Mouse (Mus musculus) hindlimb bud, embryonic 11.5 days (tissue): ENCODE results near the gene Pid1.

ENCODE experiments used
- DNase-seq: peaks from one replicate; pipeline ENCODE4 v3.0.0-alpha.2; 2012; ENCODE audit warnings: low read depth, low spot score; ENCODE audit errors: extremely low spot score

Gene Pid1

DNA sequence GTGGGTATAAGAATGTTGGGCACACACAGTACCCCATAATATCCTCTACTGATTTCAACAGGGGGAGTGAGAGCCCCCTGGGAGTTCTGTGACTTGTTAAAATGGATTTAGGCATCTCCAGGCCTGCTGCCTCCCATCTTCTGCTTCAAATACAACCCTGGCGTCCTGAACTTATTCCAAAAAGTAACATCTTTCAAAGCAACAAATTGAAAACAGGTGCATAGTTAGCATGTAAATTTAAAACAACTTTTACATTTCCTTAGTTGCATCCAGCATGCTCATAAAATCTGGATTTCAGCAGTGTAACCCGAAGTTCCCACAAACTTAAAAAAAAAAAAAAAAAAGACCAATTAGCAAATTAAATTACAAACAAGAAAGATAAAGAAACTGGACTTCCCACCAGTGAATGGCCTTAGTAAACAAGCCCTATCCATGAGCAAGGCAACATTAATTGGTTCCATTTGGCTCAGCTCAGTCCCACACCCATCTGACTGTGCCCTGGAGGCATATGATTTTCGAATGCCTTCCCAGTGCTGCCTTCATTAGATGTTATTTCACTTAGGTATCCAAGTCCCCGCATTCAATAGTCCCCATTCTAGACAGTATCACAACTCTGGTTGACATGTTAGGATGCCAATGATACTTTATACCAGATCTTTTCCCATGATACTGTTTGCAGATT, 177.1 kb downstream of the Pid1 start:
- DNase-seq: peak; percentile 50

DNA sequence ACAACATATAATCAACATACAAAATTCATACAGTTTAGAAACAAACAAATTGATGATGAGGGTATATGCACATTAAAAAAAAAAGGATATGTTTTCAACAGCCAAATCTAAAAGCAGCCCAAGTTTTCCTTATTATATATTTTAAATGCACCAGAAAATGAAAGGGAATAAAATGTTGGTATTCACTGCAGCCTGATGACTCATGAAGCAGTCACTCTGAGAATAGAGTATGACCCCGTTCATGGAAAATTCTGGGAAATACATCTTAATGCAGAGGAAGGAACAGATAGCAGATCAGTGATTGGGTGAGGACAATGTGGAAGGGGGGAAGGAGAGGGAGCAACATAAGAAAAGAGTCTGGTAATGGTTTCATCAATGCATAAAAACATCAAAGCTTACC, 186.3 kb downstream of the Pid1 start:
- no peak for DNase-seq

DNA sequence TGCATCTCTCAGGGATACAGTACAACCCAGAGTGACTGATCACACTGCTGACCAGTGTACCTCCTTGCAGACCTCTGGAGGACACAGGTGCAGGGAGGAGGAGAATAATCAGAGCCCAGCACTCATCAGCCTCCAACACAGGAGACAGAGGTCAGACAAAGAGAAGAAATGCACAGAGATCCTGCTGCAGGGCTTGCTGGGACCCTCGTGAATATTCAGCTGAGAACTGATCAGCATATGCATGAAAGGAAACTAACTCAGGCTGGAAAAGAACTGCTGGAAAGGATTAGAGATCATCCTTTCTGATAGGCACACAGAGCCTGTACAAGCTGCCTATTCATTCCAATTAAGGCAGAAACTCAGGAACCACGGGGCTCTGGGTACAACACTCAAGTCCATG, 186.9 kb downstream of the Pid1 start:
- DNase-seq: no peak

DNA sequence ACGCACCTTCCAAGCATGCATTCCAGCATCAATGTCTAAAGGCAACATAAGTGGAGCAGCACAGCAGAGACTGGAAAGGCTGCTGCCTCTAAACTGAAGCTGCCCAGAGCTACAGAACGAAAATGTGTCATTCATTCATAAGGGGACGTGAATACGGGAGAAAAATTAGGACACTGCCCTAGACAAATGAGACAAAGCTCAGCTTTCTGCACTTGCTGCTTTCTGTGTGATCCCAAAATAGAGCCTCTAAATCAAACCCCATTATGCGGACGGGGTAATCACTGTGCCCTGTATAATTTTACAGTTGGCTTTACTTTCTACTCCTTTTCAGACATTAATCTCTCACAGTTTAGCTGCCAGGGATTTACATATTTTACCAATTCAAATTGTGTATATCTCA, 191.0 kb downstream of the Pid1 start:
- DNase-seq: no peak

DNA sequence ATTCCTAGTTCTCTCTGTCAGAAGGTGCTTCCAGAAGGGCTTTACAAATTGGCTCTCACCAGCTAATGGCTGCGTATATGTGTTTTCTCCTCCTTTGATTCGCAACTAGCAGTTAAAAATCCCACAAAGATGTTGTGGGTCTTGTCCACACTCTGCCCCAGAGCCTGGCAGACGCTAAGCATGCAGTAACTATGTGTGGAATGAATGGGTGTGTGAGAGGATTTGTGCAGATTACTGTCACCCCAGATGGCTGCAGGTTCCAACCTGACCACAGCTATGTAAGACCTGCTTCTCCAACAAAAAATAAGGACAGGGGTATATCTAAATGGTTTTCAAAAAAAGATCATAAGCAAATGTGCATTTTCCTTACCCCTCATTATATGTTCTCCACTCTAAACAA, 206.2 kb downstream of the Pid1 start:
- no peak for DNase-seq

DNA sequence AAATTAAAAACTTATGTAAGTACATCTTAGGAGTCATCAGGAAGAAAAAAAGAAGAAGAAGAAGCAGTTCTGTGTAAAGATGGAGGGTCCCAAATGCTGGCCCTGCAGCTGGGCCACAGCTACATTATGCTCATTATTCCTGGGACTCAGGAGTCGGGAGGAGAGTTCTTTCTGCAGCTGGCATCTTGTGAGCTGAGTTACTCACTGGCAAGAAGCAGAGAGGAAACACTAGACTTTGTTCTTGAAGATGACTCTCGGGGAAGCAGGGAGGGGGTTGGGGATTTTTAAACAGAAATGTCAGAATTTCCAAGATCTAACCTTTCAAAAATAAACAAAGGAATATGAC, 208.4 kb downstream of the Pid1 start:
- no peak for DNase-seq

DNA sequence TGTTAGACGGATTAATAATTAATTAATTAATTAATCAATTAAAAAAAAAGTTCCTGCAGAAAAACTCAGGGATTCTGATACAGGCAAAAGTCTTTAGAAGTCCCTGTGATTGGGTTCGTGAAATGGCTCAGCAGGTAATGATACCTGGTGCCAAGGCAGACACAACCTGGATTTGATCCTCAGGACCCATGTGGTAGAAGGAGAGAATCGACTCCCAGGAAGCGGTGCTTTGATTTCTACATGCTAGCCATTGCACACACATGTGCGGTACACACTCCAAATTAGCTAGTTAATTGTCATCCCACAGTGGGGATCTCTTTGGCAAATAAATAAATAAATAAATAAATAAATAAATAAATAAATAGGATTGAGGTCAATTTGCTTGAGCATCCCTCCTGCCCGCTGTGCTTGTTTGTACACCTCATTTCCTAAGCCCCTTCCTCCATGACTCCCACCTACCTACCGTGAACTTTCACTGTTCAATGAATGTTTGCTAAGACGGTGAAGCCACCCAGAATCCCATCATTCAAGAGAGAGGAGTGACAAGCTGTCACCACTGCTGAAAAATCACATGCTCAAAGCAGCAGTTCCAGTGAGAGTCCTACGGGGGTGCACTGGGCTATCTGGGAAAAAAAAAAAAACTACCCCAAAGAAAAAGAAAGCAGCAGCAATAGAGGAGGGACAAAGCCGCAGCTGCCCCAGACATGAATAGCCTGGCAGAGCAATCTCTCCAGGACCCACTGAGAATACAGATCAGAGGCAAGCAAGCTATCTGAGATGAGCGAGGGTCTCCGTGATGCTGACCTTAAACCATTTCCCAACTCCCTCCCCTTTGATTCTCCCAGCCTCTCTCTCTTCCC, 209.0 kb downstream of the Pid1 start:
- no peak for DNase-seq

DNA sequence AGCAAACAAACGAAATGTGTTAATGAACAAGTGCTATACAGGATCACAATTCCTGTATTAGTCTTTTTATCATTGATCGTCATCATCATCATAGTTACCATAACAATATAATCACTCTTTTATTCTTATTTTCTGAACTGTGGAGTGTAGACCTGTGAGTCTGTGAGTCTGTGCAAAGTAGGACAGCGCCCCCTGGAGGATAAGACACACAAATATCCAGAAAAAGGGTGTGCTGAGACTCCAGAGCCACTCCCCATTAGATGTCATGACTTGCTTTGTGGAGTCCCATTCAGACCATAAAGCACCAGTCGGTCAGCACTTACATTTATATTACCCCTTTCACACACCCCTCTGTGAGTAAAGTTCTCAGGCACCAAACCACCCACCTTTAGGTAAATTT, 210.0 kb downstream of the Pid1 start:
- no peak for DNase-seq

DNA sequence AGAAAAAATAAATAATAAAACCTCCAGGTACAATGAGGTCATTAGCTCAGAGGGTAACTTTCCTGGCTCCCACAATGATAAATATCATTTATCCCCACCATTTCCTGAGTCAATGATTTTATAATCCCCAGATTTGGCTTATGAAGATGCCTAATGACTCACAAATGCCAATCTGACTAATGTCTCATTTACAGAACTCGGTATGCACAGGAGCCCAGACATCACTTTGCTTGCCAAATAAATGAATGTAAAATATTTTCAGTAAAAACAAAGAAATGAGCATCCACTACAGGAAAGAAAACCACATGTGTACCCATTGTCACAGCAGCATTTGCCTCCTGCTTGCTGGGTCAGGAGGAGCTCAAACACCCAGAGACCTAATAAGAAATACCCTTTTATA, 222.4 kb downstream of the Pid1 start:
- DNase-seq: no peak

DNA sequence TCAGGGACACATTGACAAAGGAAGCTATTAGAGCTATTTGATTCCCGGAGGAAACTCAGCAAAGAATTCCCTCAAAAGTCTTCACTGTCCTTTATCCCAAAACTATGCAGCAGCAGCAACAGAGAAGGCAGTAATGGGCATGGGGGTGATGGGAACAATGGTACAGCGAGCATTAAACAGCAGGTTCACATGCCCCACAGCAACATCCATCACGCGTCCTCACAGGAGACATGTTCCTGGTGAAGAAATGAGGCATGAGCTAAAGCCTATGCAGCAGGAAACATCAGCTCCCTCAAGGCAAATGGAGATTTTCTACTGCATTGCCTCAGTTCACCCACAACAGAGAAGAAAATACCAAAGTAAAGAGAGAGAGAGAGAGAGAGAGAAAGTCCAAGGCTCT, 231.5 kb downstream of the Pid1 start:
- no peak for DNase-seq

DNA sequence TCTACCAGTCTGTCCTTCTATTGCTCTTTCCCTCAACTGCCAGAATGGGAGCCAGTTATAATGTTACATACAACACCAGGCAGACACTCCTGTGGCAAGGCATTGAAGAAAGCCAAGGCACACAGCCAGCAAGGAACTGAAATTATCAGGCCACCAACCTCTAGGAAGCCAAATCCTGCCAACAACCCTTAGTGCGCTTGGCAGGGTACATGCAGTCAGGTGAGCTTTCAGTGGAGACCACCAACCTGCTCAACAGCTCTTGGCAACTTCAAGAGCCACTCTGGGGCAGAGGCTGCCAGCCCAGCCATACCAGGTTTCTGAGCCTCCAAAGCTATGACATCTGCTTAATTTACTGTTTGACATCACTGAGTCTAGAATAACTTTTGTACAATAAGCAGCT, 232.2 kb downstream of the Pid1 start:
- no peak for DNase-seq

DNA sequence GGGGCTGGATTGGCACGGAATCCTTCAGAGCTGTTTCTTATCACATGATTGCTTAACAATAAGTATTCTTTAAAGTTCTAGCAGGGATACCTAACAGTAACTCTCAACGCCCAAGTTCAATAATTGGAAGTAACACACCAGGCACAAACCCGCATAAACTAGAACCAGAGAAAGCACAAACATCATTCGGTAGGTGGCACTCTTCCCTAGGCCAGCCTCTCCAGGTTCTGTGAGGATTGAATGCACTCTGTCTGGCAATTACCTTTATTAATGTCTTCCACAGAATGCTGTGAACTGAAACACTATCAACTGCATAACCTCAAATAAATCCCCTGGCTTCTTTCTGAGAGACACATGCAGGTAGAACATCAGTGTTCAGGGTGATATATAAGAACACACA, 235.5 kb downstream of the Pid1 start:
- no peak for DNase-seq

DNA sequence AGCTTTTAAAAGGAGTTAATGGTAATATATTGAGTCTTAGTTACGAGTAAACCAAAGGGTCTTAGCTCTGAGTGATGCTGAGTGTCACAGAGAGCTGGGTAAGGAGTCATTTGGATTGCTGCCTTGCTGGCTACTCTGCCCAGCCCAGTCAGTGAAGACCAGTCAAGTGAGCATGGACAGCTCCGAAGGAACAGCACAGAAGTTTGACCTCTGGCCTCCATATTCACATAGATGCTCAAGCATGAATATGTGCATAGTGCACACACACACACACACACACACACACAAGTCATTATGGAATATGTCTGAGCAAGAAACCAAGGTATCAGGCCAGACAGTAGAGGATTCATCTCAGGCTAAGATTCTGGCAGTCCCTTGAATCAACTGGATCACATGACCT, 244.7 kb downstream of the Pid1 start:
- DNase-seq: no peak

DNA sequence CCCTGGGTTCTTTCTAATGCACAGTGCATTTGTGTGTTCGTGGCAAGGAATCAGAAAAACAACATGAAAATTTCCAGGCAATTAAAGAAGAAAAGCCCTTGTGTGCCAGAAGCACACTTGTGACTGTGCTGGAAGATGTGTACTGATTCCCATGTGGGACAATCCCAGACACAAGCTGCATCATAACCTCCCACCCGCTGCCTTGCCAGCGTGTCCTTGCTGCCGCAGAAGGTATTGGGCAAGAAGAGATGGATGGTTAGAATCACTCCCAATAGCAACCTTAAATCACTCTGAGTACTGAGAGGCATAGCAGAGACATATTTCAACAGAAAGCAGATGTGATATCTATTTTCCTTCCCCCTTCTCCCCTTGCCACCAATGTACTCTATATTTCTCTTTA, 257.2 kb downstream of the Pid1 start:
- no peak for DNase-seq

DNA sequence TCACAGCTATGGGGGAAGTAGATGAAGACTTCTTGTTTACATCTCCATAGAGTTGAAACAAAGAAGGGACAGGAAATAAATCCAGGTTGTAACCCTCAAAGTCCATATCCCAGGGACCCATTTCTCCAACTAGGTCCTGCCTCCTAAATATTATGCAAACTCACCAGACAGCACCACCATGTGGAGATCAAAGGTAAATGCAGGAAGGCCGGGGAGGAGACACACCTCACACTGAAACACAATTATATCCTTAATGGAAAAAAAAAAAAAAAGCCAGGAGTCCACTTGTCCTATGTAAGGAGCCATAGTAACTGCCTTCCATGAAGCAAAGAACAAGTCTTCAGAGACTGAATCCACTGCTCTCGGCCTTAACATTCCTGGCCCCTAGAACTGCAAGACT, 261.9 kb downstream of the Pid1 start:
- DNase-seq: no peak

DNA sequence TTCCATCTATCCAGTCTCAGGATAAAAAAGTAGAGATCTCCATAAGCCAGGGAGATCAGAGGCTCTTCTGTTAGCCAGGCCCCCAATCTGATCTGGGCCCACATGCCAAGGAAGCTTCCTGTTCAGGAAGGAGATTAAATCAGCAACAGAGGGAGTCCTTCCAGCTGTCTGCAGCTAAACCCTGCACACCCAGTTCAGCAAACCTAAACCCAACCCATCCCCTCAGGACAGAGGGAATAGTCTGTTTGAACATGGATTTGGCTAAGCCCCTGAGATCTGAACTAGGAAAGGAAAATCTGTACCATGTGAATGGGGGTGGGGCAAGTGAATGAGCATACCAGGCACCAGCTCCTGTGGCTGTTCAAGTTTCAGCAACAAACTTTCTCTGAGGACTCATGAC, 266.6 kb downstream of the Pid1 start:
- no peak for DNase-seq

DNA sequence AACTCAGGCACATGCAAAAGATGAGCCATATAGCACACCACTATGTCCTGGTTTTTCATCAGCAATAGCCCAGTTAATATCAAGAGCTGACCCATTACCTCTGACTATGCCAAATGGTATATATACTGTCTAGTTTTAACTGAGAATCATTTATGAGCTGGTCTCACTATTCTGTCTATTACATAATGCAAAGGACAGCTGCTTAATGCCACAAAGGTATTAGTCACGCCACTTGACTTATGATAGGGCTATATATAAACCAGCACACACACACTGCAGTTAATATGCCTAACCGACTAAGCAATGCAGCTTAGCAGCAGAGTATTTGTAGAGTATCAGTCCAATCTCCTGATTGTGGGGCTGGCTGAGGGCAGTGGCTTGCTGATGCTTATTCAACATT, 270.7 kb downstream of the Pid1 start:
- DNase-seq: no peak

DNA sequence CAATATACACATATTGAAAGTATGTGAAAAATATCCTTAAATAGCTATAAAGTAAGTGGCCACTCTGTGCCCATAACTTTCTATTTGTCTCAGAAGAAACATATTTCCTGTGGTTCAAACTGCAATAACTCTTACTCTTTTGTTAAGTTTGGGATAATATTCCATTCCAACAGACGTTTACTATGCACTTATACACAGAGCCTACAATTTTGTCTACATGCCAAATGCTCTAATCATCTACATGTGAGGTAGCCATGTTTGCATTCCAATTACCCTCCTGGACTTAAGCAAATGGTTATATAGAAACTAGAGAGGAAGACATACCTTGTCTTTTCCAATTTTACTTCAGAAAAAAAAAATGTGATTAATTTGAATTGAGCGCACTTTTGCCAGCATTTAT, 274.3 kb downstream of the Pid1 start:
- DNase-seq: no peak

DNA sequence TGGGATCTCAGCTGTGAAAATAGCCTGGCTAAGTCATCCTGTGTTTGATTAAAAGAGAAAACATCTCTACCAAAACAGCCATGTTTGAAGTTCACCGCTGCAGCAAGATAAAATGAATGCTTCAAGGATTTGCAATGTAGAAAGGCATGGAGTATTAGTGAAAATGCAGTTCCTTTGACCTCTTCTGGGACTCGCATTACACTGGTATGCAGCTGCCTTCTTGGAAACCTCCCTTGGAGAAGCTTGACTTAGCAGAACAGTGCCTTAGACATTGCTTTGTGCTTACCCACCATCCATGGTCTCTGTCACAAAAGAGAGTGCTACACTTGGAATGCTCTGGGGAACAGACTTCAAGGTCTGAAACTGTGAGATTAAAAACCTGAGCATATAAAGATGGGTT, 276.0 kb downstream of the Pid1 start:
- no peak for DNase-seq

DNA sequence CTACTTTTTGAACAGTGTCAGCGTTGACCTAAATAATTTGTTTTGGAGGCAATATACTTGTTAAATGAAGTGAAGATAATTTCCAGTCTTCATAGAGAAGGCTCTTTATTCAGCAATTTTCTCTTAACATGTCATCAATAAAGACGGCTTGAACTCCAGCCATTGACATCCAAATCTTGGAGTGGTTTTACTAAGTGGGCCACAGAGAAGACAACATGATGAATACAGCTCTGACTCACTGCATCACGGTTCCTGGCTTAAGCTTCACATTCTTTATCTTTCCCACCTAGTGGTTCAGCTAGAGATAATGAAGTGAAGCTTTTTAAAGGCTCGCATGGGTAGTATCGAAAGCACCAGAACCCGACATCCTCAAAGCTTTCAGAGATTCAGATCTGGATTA, 276.7 kb downstream of the Pid1 start:
- DNase-seq: no peak

DNA sequence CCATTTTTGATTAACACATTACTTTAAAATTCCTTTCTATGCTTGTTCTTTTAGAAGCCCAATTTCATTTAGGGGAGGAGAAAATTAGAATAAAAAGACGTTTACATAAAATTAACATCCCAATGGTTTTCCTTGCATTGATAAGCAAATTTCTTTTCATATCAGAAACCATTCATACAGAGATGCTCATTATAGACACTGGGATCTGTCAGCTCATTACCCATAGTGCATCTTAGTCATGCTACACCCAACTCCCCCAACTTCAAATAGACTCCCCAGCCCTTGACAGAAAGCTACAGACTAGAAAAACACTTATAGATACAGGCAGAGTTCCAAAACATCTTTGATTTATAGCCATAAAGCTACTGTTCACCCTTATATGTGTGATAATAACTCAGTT, 277.5 kb downstream of the Pid1 start:
- no peak for DNase-seq

DNA sequence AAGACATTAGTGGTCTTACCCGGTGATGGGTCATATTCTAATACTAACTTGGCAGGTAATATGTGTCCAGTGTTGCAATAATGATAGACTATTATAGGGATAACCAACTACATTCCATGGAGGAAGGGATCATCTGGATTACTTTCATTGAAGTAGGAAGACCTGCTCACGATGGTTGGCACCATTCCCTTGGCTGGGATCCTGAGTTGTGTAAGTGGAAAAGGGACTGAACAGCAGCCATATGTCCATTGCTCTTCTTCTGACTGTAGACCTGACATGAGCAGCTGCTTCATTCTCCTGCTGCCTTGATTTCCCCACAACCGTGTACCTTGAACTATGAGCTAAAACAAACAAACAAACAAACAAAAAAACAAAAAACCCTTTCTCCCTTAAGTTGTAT, 278.6 kb downstream of the Pid1 start:
- DNase-seq: no peak

DNA sequence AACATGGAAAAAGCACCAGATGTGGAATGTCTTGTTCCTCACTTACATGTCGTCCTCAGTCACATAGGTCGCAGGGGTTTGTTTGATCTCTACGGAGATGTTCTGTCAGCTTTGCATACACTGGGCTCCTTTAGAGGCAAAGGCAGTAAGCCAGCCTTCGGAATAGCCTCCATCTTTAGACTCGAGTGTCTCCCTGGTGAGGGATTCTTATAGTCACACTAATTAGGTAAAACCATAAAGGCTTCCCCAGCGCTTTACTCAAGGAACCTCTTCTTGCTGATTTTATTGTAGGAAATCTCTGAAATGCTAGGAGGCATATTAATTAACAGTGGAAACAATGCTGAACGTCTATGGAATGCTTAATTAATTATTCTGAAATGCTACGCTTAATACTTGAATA, 284.4 kb downstream of the Pid1 start:
- no peak for DNase-seq
